Mouse (Mus musculus): ENCODE results near the gene Olfr310.

The Olfr310 gene

DNA sequence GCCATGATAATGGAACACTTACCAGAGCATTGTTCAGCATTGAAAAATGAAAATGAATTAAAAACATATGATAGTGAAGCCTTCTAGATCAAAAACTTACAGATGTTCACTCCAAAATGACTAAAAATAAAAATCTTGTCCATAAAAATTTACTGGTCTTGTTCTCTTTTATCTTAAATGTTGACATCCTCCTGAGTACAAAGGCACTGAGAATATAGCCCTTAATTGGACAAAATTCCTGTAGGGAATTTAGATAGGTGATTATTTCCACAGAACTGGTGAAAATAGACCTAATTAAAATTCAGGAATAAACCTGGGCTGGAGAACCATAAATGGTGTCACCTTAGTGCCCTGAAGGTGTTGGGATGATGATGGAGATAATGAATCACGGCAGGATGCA is at the start of gene Olfr310:
TSS of gene Olfr310 (minus strand) at position 101 of the 400 bp plus-strand sequence.
- no peak for DNase-seq (ENCODE audit: low read depth, low spot score)

DNA sequence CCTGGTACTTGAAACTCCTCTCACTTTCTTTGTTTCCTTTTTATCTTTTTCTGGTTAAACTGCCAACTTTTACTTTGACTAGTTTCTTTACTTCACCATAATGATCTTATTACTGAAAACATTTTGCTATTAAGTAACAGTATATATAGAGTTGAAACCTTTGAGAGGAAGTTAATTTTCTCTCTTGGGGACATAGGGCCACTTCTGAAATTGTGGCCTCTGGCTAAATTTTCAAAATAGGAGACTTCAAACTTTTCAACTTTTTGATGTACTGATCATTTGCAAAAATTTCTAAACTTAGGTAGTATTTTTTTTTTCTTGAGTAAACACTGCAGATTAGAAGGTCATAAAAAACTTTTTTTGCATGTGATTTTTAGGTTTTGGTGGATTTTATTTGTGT is 48.6 kb upstream of the Olfr310 start, which contains the start of gene Olfr308:
TSS of gene Olfr308 (minus strand) at position 101 of the 400 bp plus-strand sequence.
- DNase-seq (ENCODE audit: low read depth, low spot score), result no peak

- no peak for DNase-seq (ENCODE audit: low read depth, low spot score)
These were observed 44.4 kb upstream of the Olfr310 start for GRCm38 (mm10) chr7:86321323-86321722.

- DNase-seq (ENCODE audit: low read depth, low spot score), result no peak
These were observed 36.6 kb upstream of the Olfr310 start, which contains the start of gene Olfr309 for GRCm38 (mm10) chr7:86313608-86314007. TSS of gene Olfr309 (minus strand) at chr7:86313708.

- no peak for DNase-seq (ENCODE audit: low read depth, low spot score)
These were observed 30.8 kb downstream of the Olfr310 start, which contains the start of gene Vmn2r76 for GRCm38 (mm10) chr7:86246208-86246607. TSS of gene Vmn2r76 (minus strand) at chr7:86246308.
